Mouse (Mus musculus): ENCODE results near the gene Slco3a1. TPM values are rescaled to one million over a fixed set of nuclear protein-coding genes. Genes with fewer than 3 reads are reported as not detected.

Slco3a1 gene
- polyA plus RNA-seq, 1 experiment, result 1.2 TPM

DNA sequence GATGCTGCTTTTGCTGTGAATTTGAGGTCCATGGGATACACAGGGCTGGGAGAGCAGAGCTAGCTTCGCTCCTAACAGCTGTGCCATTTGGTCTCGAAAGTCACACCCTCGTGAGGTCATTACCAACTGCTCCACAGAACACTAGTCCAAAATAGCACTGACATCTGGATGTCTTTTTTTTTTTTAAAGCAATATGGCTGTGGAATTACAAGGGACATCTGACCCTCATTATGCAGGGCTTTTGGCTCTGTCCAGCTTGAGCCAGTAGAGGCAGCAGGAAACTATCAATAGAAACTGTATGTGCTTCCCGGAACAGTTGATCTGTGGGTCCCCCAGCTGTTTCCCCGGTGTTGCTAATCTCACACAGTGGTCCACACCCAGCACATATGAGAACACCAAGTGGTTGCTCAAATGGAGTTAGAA is 163.1 kb downstream of the Slco3a1 start:
- Histone ChIP-seq H3K27me3 (ENCODE audit: control insufficient read depth, insufficient read depth, low read length, poor library complexity, severe bottlenecking) (no peaks in the 10 kb centered on the region), H3K36me3 (ENCODE audit: control insufficient read depth, insufficient read depth, low read length, poor library complexity, severe bottlenecking) (no peaks in the 10 kb centered on the region), H3K4me1 (ENCODE audit: control insufficient read depth, insufficient read depth, low read length) (no peaks in the 10 kb centered on the region), H3K9me3 (replicated peaks; ENCODE audit: control insufficient read depth, insufficient read depth, low read length, poor library complexity, severe bottlenecking) (no peaks in the 10 kb centered on the region), H3K4me3 (ENCODE audit: low read depth, low read length) (no peak overlapping the region), H3K9ac (ENCODE audit: low read depth, poor library complexity, severe bottlenecking) (no peak overlapping the region), H3K27ac (ENCODE audit: insufficient read depth, low read length) (no peak overlapping the region)
- TF ChIP-seq EP300 (IDR thresholded peaks at IDR 0.05; ENCODE audit: insufficient read depth, low read depth, low read length), result no peak

DNA sequence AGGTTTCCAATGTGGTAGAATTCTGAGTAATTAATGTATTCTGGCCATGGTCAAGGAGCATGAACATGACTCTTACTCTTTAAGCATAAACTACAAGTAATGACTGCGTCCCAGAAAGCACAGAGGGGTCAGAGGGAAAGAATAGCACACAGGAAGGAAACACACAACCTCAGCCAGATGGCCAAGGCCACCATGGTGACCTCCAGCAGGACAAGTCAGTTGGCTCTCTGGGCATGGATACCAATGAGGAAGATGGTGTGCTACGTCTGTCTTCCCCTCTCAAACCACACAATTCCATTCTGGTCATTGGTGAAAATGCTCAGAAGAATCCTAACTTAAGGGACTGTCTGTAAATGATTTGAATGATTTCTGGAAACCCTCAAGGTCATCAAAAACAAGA is 165.0 kb downstream of the Slco3a1 start:
- Histone ChIP-seq H3K4me1 (ENCODE audit: control insufficient read depth, insufficient read depth, low read length) (no peaks in the 10 kb centered on the region), H3K9me3 (replicated peaks; ENCODE audit: control insufficient read depth, insufficient read depth, low read length, poor library complexity, severe bottlenecking) (no peaks in the 10 kb centered on the region), H3K27me3 (ENCODE audit: control insufficient read depth, insufficient read depth, low read length, poor library complexity, severe bottlenecking) (no peaks in the 10 kb centered on the region), H3K9ac (ENCODE audit: low read depth, poor library complexity, severe bottlenecking) (no peak overlapping the region), H3K27ac (ENCODE audit: insufficient read depth, low read length) (no peak overlapping the region), H3K4me3 (ENCODE audit: low read depth, low read length) (no peak overlapping the region), H3K36me3 (ENCODE audit: control insufficient read depth, insufficient read depth, low read length, poor library complexity, severe bottlenecking) (no peaks in the 10 kb centered on the region)
- no peak for TF ChIP-seq POLR2A (IDR thresholded peaks at IDR 0.05; ENCODE audit: insufficient read depth, low read length)
- no peak for TF ChIP-seq EP300 (IDR thresholded peaks at IDR 0.05; ENCODE audit: insufficient read depth, low read depth, low read length)
- no peak for TF ChIP-seq CTCF (IDR thresholded peaks at IDR 0.05; ENCODE audit: low read depth, low read length)

DNA sequence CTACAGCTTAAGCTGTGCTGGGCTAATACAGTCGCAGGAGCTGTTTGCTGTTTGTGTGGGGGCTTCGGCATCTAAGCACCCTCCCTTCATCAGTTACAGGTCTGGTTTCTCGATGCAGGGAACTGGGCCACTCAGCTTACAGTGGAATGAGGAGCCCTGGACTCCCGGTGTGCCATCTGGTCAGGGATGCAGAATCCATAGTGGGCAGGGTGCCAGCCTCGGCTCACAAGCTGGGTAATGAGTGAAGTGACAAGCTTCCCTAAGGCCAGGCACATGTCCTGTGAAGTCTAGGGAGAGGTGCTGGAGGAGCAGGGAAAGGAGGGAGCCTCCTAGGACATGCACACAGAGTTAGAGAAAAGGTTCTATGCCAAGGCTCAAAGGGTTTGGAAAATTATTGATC is 168.3 kb downstream of the Slco3a1 start:
- TF ChIP-seq POLR2A (IDR thresholded peaks at IDR 0.05; ENCODE audit: insufficient read depth, low read length) (no peak), CTCF (IDR thresholded peaks at IDR 0.05; ENCODE audit: low read depth, low read length) (no peak), EP300 (IDR thresholded peaks at IDR 0.05; ENCODE audit: insufficient read depth, low read depth, low read length) (no peak)
- no peaks in the 10 kb centered on the region for H3K9me3 ChIP-seq (replicated peaks; ENCODE audit: control insufficient read depth, insufficient read depth, low read length, poor library complexity, severe bottlenecking)
- no peak overlapping the region for H3K9ac ChIP-seq (ENCODE audit: low read depth, poor library complexity, severe bottlenecking)
- H3K4me3 ChIP-seq (ENCODE audit: low read depth, low read length), result no peak overlapping the region
- no peaks in the 10 kb centered on the region for H3K36me3 ChIP-seq (ENCODE audit: control insufficient read depth, insufficient read depth, low read length, poor library complexity, severe bottlenecking)
- no peaks in the 10 kb centered on the region for H3K27me3 ChIP-seq (ENCODE audit: control insufficient read depth, insufficient read depth, low read length, poor library complexity, severe bottlenecking)
- H3K27ac ChIP-seq (ENCODE audit: insufficient read depth, low read length), result no peak overlapping the region
- H3K4me1 ChIP-seq (ENCODE audit: control insufficient read depth, insufficient read depth, low read length), result no peaks in the 10 kb centered on the region

GRCm38 (mm10) chr7:74383040-74383666 is 171.4 kb downstream of the Slco3a1 start:
- Histone ChIP-seq H3K9ac (ENCODE audit: low read depth, poor library complexity, severe bottlenecking) (no peak overlapping the region), H3K4me1 (ENCODE audit: control insufficient read depth, insufficient read depth, low read length) (no peaks in the 10 kb centered on the region), H3K27me3 (ENCODE audit: control insufficient read depth, insufficient read depth, low read length, poor library complexity, severe bottlenecking) (no peaks in the 10 kb centered on the region), H3K9me3 (replicated peaks; ENCODE audit: control insufficient read depth, insufficient read depth, low read length, poor library complexity, severe bottlenecking) (no peaks in the 10 kb centered on the region), H3K36me3 (ENCODE audit: control insufficient read depth, insufficient read depth, low read length, poor library complexity, severe bottlenecking) (no peaks in the 10 kb centered on the region), H3K27ac (ENCODE audit: insufficient read depth, low read length) (no peak overlapping the region), H3K4me3 (ENCODE audit: low read depth, low read length) (no peak overlapping the region)
- TF ChIP-seq CTCF (IDR thresholded peaks at IDR 0.05; ENCODE audit: low read depth, low read length) (no peak), POLR2A (IDR thresholded peaks at IDR 0.05; ENCODE audit: insufficient read depth, low read length) (no peak), EP300 (IDR thresholded peaks at IDR 0.05; ENCODE audit: insufficient read depth, low read depth, low read length) (no peak)

- no peak overlapping the region for H3K9ac ChIP-seq (ENCODE audit: low read depth, poor library complexity, severe bottlenecking)
- no peak overlapping the region for H3K4me3 ChIP-seq (ENCODE audit: low read depth, low read length)
- no peaks in the 10 kb centered on the region for H3K36me3 ChIP-seq (ENCODE audit: control insufficient read depth, insufficient read depth, low read length, poor library complexity, severe bottlenecking)
- no peaks in the 10 kb centered on the region for H3K9me3 ChIP-seq (replicated peaks; ENCODE audit: control insufficient read depth, insufficient read depth, low read length, poor library complexity, severe bottlenecking)
- H3K4me1 ChIP-seq (ENCODE audit: control insufficient read depth, insufficient read depth, low read length), result no peaks in the 10 kb centered on the region
- no peak overlapping the region for H3K27ac ChIP-seq (ENCODE audit: insufficient read depth, low read length)
- no peaks in the 10 kb centered on the region for H3K27me3 ChIP-seq (ENCODE audit: control insufficient read depth, insufficient read depth, low read length, poor library complexity, severe bottlenecking)
- TF ChIP-seq CTCF (IDR thresholded peaks at IDR 0.05; ENCODE audit: low read depth, low read length) (no peak), POLR2A (IDR thresholded peaks at IDR 0.05; ENCODE audit: insufficient read depth, low read length) (no peak), EP300 (IDR thresholded peaks at IDR 0.05; ENCODE audit: insufficient read depth, low read depth, low read length) (no peak)
These were observed 172.3 kb downstream of the Slco3a1 start for GRCm38 (mm10) chr7:74382286-74382685.

DNA sequence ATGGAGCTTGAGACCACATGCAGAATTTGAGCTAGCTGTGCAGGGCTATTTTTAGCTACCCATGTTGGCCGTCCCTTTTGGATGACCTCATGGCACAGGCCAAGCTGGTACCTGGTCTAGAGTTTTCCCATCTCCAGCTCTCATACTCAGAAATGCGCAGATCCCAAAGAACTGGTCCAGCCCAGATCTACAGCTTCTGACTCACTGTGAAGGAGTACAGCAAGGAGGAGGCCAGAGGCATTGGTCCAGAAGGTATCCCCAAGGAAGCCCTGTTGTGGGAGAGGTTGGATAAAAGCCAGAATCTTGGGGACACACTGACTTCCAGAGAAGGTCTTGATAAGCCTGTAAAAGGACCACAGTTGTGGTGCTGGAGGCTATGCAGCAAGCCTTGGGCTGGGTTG is 172.7 kb downstream of the Slco3a1 start:
- Histone ChIP-seq H3K27ac (ENCODE audit: insufficient read depth, low read length) (no peak overlapping the region), H3K4me1 (ENCODE audit: control insufficient read depth, insufficient read depth, low read length) (no peaks in the 10 kb centered on the region), H3K36me3 (ENCODE audit: control insufficient read depth, insufficient read depth, low read length, poor library complexity, severe bottlenecking) (no peaks in the 10 kb centered on the region), H3K9me3 (replicated peaks; ENCODE audit: control insufficient read depth, insufficient read depth, low read length, poor library complexity, severe bottlenecking) (no peaks in the 10 kb centered on the region), H3K9ac (ENCODE audit: low read depth, poor library complexity, severe bottlenecking) (no peak overlapping the region), H3K4me3 (ENCODE audit: low read depth, low read length) (no peak overlapping the region), H3K27me3 (ENCODE audit: control insufficient read depth, insufficient read depth, low read length, poor library complexity, severe bottlenecking) (no peaks in the 10 kb centered on the region)
- TF ChIP-seq EP300 (IDR thresholded peaks at IDR 0.05; ENCODE audit: insufficient read depth, low read depth, low read length) (no peak), CTCF (IDR thresholded peaks at IDR 0.05; ENCODE audit: low read depth, low read length) (no peak), POLR2A (IDR thresholded peaks at IDR 0.05; ENCODE audit: insufficient read depth, low read length) (no peak)

All from ES-Bruce4 (cell line).